Mouse (Mus musculus) bone marrow macrophage, adult 2 months (primary cell): ENCODE results near the gene Hnrnpa2b1.

Experiments used
- CTCF ChIP-seq: IDR thresholded peaks from 2 replicates; pipeline ENCODE4 v1.5.1; 2012; ENCODE audit warnings: low read depth, mild to moderate bottlenecking, low read length, moderate library complexity
- POLR2A ChIP-seq: IDR thresholded peaks from 2 replicates; pipeline ENCODE4 v1.6.1; 2012; ENCODE audit warnings: mild to moderate bottlenecking, low read depth, low read length, borderline replicate concordance

GRCm38 (mm10) chr6:51497321-51498111, 27.8 kb upstream of the Hnrnpa2b1 start:
- TF ChIP-seq CTCF, result no peak
- no peak for TF ChIP-seq POLR2A
